Mouse (Mus musculus) cortical plate, adult 2 months (tissue): ENCODE data around the gene Clmn.

Source experiments
- CTCF ChIP-seq: fragments of 200-500 bp; IDR thresholded peaks from 2 replicates; pipeline ENCODE4 v1.5.1; 2011; ENCODE audit warnings: mild to moderate bottlenecking, control low read depth, low read length; ENCODE audit not compliant: insufficient read depth; ENCODE audit errors: extremely low read depth
- POLR2A ChIP-seq: fragments of 200-500 bp; IDR thresholded peaks from 2 replicates; pipeline ENCODE4 v1.6.1; 2011; ENCODE audit warnings: mild to moderate bottlenecking, low read length, control low read depth; ENCODE audit not compliant: insufficient read depth; ENCODE audit errors: extremely low read depth

GRCm38 (mm10) chr12:104715453-104715852 is 149.4 kb downstream of the Clmn start:
- no peak for TF ChIP-seq POLR2A
- TF ChIP-seq CTCF, result no peak
